Mouse (Mus musculus) liver, embryonic 14 days (tissue): ENCODE results near the gene Neurod6. TPM values are rescaled to one million over a fixed set of nuclear protein-coding genes. Genes with fewer than 3 reads are reported as not detected.

Experiments used
- polyA plus RNA-seq: library from polyadenylated mRNA; depleted of rRNA; stranded (reverse); fragments of >200 nt; gene quantifications from 2 replicates; pipeline ENCODE4 v1.2.3, GENCODE M21; 2012; rRNA removed

Gene Neurod6
- polyA plus RNA-seq, result 0.02 and 0.07 TPM in 2 replicates

GRCm38 (mm10) chr6:55680974-55681373 lies at the start of gene Neurod6:
TSS of gene Neurod6 (minus strand) at chr6:55681263.

Other genes starting within 250 kb of the Neurod6 start
- 0.01 and 0.08 TPM in 2 replicates for gene Adcyap1r1, start 229.3 kb downstream of the Neurod6 start, polyA plus RNA-seq
- not detected in 2 replicates for gene Itprid1, start 155.6 kb upstream of the Neurod6 start, polyA plus RNA-seq